Mouse (Mus musculus): ENCODE data around the gene Syt6.

The Syt6 gene

GRCm38 (mm10) chr3:103647164-103647867, 72.3 kb downstream of the Syt6 start:
- DNase-seq (ENCODE audit: low spot score): peak; percentile 19

- DNase-seq (ENCODE audit: low spot score): no peak
Observed at GRCm38 (mm10) chr3:103648486-103648885, 73.5 kb downstream of the Syt6 start.

- no peak for DNase-seq (ENCODE audit: low spot score)
Observed at GRCm38 (mm10) chr3:103649716-103650115, 74.7 kb downstream of the Syt6 start.

GRCm38 (mm10) chr3:103650406-103650805, 75.4 kb downstream of the Syt6 start:
- no peak for DNase-seq (ENCODE audit: low spot score)

- DNase-seq (ENCODE audit: low spot score): no peak
Observed at GRCm38 (mm10) chr3:103660012-103660411, 85.0 kb downstream of the Syt6 start.

- no peak for DNase-seq (ENCODE audit: low spot score)
Observed at GRCm38 (mm10) chr3:103661714-103662113, 86.7 kb downstream of the Syt6 start.

- DNase-seq (ENCODE audit: low spot score): no peak
Observed at GRCm38 (mm10) chr3:103663385-103663784, 88.4 kb downstream of the Syt6 start.

GRCm38 (mm10) chr3:103672113-103672512, 97.1 kb downstream of the Syt6 start:
- DNase-seq (ENCODE audit: low spot score): no peak

- DNase-seq (ENCODE audit: low spot score): no peak
Observed at GRCm38 (mm10) chr3:103672716-103673115, 97.7 kb downstream of the Syt6 start.

- DNase-seq (ENCODE audit: low spot score): no peak
Observed at GRCm38 (mm10) chr3:103678811-103679210, 103.8 kb downstream of the Syt6 start.

- DNase-seq (ENCODE audit: low spot score): peak; percentile 11
Observed at GRCm38 (mm10) chr3:103682473-103682872, 107.4 kb downstream of the Syt6 start.

GRCm38 (mm10) chr3:103683234-103683965, 108.4 kb downstream of the Syt6 start:
- DNase-seq (ENCODE audit: low spot score): no peak

- DNase-seq (ENCODE audit: low spot score): no peak
Observed at GRCm38 (mm10) chr3:103683966-103684319, 108.9 kb downstream of the Syt6 start.

- no peak for DNase-seq (ENCODE audit: low spot score)
Observed at GRCm38 (mm10) chr3:103689043-103689442, 114.0 kb downstream of the Syt6 start.

GRCm38 (mm10) chr3:103690506-103690905, 115.5 kb downstream of the Syt6 start:
- DNase-seq (ENCODE audit: low spot score): no peak
